Mouse (Mus musculus): ENCODE results near the gene Lfng. TPM values are rescaled to one million over a fixed set of nuclear protein-coding genes. Genes with fewer than 3 reads are reported as not detected.

Lfng gene
- 28.8 and 31.8 TPM in 2 replicates for polyA plus RNA-seq (2015; fragmentation: Nextera tagmentation; extraction: Ambion mirVana)

- H3K4me2 ChIP-seq = peak within 1 kb of the TSS; percentile 86
- H3K27me3 ChIP-seq = 0 out of 2 replicates have a peak, but pooled peaks cover 15% of the 10 kb centered on the region
- under 1% methylated on average over 79 of the region's 91 CpGs for WGBS
- peak within 1 kb of the TSS; percentile 69 for H3K4me3 ChIP-seq
- H3K4me1 ChIP-seq = peaks cover 73% of the 10 kb centered on the region
- H3K27ac ChIP-seq = peak within 1 kb of the TSS; percentile 98
- peaks cover 2% of the 10 kb centered on the region for H3K36me3 ChIP-seq (ENCODE audit: poor library complexity, severe bottlenecking)
- H3K9me3 ChIP-seq (replicated peaks) = no peaks in the 10 kb centered on the region
- ATAC-seq = peak; percentile 63
- peak within 1 kb of the TSS; percentile 92 for H3K9ac ChIP-seq
Measured at GRCm38 (mm10) chr5:140607001-140607835, at the start of gene Lfng. TSS of gene Lfng (plus strand) at chr5:140607320.

DNA sequence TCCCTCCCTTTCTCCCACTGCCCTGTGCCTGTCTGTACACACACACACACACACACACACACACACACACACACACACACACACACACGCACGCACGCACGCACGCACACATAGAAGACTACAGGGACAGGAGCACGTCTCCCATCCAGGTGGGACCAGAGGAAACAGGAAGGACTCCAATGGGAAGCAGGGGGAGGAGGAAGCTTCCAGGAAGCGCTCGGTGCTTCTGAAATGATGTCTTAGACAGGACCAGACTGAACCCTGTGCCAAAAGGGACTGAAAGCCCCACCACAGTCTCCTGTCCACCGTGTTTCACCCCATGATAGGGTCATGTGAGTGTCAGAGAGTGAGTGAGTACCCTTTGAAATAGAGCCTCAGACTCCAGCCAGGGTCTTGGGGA is 44.5 kb upstream of the Lfng start:
- H3K9ac ChIP-seq = no peak overlapping the region
- no peaks in the 10 kb centered on the region for H3K27me3 ChIP-seq
- ATAC-seq = no peak
- 75% methylated on average over 7 of the region's 9 CpGs for WGBS
- no peaks in the 10 kb centered on the region for H3K9me3 ChIP-seq (replicated peaks)
- H3K36me3 ChIP-seq (ENCODE audit: poor library complexity, severe bottlenecking) = no peaks in the 10 kb centered on the region
- no peak overlapping the region for H3K4me3 ChIP-seq
- H3K4me1 ChIP-seq = peaks cover 21% of the 10 kb centered on the region
- H3K27ac ChIP-seq = no peak overlapping the region
- H3K4me2 ChIP-seq = no peak overlapping the region

DNA sequence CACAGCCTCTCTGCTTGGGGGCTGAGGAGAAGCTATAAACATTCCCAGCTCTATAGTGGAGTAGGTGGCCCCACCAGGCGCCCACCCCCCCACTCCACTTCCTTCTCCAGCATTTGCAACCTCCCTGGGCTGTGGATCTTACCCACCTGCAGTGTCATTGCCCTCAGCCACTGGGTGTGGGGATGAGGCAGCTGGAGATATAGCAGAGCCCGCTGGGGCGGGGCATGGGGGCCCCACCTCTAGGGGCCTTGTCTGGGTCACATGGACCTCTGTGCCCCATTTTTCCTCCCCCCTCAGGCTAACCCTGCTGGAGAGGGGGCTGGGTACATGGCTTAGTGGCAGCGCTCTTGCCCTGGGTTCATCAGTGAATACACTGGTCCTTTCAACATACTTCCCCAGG is 42.2 kb upstream of the Lfng start, which contains the start of gene Grifin:
Gene Grifin (minus strand): TSS at position 176 of the 400 bp plus-strand sequence.
- WGBS = 94% methylated on average over 4 of the region's 4 CpGs
- 0 out of 2 replicates have a peak, but pooled peaks have one; percentile 9 for ATAC-seq
- H3K4me2 ChIP-seq = no peak within 1 kb of the TSS
- H3K36me3 ChIP-seq (ENCODE audit: poor library complexity, severe bottlenecking) = no peaks in the 10 kb centered on the region
- peaks cover 39% of the 10 kb centered on the region for H3K4me1 ChIP-seq
- H3K9ac ChIP-seq = no peak within 1 kb of the TSS
- no peaks in the 10 kb centered on the region for H3K27me3 ChIP-seq
- H3K9me3 ChIP-seq (replicated peaks) = no peaks in the 10 kb centered on the region
- no peak within 1 kb of the TSS for H3K27ac ChIP-seq
- no peak within 1 kb of the TSS for H3K4me3 ChIP-seq

DNA sequence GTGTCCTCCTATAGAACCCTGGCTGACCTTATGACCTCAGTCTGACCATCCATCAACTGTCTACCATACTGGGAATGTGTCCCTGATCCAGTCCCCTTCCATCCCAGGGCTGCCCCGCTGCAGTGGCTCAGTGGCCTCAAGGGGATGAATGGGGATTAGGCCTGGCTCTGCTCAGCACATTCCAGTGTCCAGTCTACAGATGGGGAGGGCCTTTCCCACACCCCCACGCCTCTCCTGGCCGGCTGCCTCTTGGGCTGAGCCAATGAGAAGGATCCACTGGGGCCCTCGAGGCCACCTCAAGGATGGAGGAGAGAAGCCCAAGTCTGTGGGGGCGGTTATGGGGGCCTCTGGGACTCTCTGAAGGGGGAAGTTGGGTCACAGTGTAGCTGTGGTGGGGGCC is 41.7 kb upstream of the Lfng start:
- peaks cover 39% of the 10 kb centered on the region for H3K4me1 ChIP-seq
- no peak overlapping the region for H3K4me3 ChIP-seq
- H3K9ac ChIP-seq = no peak overlapping the region
- no peak overlapping the region for H3K4me2 ChIP-seq
- H3K27ac ChIP-seq = no peak overlapping the region
- no peaks in the 10 kb centered on the region for H3K36me3 ChIP-seq (ENCODE audit: poor library complexity, severe bottlenecking)
- ATAC-seq = 0 out of 2 replicates have a peak, but pooled peaks have one; percentile 31
- WGBS = 18% methylated on average over 5 of the region's 5 CpGs
- no peaks in the 10 kb centered on the region for H3K9me3 ChIP-seq (replicated peaks)
- no peaks in the 10 kb centered on the region for H3K27me3 ChIP-seq

GRCm38 (mm10) chr5:140565856-140566255 is 41.3 kb upstream of the Lfng start:
- Histone ChIP-seq H3K27me3 (no peaks in the 10 kb centered on the region), H3K36me3 (ENCODE audit: poor library complexity, severe bottlenecking) (no peaks in the 10 kb centered on the region), H3K4me3 (no peak overlapping the region), H3K4me2 (no peak overlapping the region), H3K27ac (no peak overlapping the region), H3K9me3 (replicated peaks) (no peaks in the 10 kb centered on the region), H3K4me1 (peaks cover 39% of the 10 kb centered on the region), H3K9ac (no peak overlapping the region)
- WGBS = 65% methylated on average over 6 of the region's 6 CpGs
- ATAC-seq = 0 out of 2 replicates have a peak, but pooled peaks have one; percentile 28

DNA sequence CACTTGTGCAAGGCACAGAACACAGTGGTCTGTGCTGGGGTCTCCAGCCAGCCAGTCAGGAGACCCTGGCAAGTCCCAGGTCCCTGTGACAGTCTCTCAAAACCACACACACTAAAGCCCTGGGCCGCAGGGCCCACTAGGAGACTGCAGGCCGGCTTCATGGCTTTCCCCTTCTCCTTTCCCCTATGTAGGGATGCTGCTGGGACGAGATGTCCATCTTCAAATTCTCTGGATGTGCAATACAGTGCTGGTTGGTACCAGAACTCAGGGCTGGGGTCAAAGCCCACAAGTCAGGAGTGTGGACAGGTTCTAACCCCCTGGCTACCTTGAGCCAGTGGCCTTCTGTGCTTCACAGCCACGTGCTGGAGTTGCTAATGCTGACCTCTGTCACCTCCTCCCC is 40.8 kb upstream of the Lfng start:
- Histone ChIP-seq H3K9ac (no peak overlapping the region), H3K36me3 (ENCODE audit: poor library complexity, severe bottlenecking) (no peaks in the 10 kb centered on the region), H3K4me3 (no peak overlapping the region), H3K4me1 (peaks cover 39% of the 10 kb centered on the region), H3K27me3 (no peaks in the 10 kb centered on the region), H3K9me3 (replicated peaks) (no peaks in the 10 kb centered on the region), H3K4me2 (no peak overlapping the region), H3K27ac (no peak overlapping the region)
- no peak for ATAC-seq
- 80% methylated on average over 4 of the region's 4 CpGs for WGBS

- 47% methylated on average over 11 of the region's 11 CpGs for WGBS
Measured at GRCm38 (mm10) chr5:140567321-140567720, 39.8 kb upstream of the Lfng start.

DNA sequence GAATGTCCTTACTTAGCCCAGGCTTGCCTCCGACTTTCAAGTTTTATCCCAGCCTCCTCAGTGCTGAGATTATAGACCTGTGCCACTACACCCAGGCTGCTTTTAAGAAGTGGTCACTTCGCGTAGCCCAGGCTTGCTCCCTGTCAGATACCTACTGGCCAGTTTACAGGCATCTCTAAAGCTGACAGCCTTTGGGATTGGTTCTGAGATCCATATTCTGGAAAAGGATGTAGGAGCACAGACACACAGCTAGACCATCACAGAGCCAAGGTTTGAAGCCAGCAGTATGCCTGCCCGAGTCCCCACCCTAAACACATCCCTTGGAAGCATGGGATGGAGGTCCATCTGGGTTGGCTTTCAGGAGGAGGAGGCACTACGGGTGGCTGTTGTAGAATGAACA is 39.4 kb upstream of the Lfng start:
- 92% methylated on average over 5 of the region's 5 CpGs for WGBS
- H3K9me3 ChIP-seq (replicated peaks) = no peaks in the 10 kb centered on the region
- peaks cover 43% of the 10 kb centered on the region for H3K4me1 ChIP-seq
- H3K27ac ChIP-seq = 0 out of 2 replicates have a peak overlapping the region, but pooled peaks have one; percentile 31
- H3K4me3 ChIP-seq = no peak overlapping the region
- no peaks in the 10 kb centered on the region for H3K27me3 ChIP-seq
- no peak overlapping the region for H3K9ac ChIP-seq
- H3K36me3 ChIP-seq (ENCODE audit: poor library complexity, severe bottlenecking) = no peaks in the 10 kb centered on the region
- ATAC-seq = no peak
- no peak overlapping the region for H3K4me2 ChIP-seq

More at GRCm38 (mm10) chr5:140567321-140567720, 39.8 kb upstream of the Lfng start:
- no peaks in the 10 kb centered on the region for H3K36me3 ChIP-seq (ENCODE audit: poor library complexity, severe bottlenecking)
- no peak overlapping the region for H3K4me3 ChIP-seq
- H3K27ac ChIP-seq = no peak overlapping the region
- H3K4me1 ChIP-seq = peaks cover 43% of the 10 kb centered on the region
- no peak overlapping the region for H3K4me2 ChIP-seq
- no peaks in the 10 kb centered on the region for H3K27me3 ChIP-seq
- no peak for ATAC-seq
- no peak overlapping the region for H3K9ac ChIP-seq
- H3K9me3 ChIP-seq (replicated peaks) = no peaks in the 10 kb centered on the region

- no peak overlapping the region for H3K4me2 ChIP-seq
- peak overlapping the region; percentile 9; the same call in 1 of the 2 replicates for H3K9ac ChIP-seq
- H3K9me3 ChIP-seq (replicated peaks) = no peaks in the 10 kb centered on the region
- H3K27me3 ChIP-seq = no peaks in the 10 kb centered on the region
- H3K4me1 ChIP-seq = peaks cover 43% of the 10 kb centered on the region
- H3K36me3 ChIP-seq (ENCODE audit: poor library complexity, severe bottlenecking) = no peaks in the 10 kb centered on the region
- H3K4me3 ChIP-seq = no peak overlapping the region
- peak overlapping the region; percentile 40; the same call in 1 of the 2 replicates for H3K27ac ChIP-seq
- 59% methylated on average over 10 of the region's 10 CpGs for WGBS
- ATAC-seq = peak; percentile 48
Measured at GRCm38 (mm10) chr5:140568321-140568970, 38.7 kb upstream of the Lfng start.

GRCm38 (mm10) chr5:140569032-140569595 is 38.0 kb upstream of the Lfng start:
- H3K27me3 ChIP-seq = no peaks in the 10 kb centered on the region
- H3K4me2 ChIP-seq = no peak overlapping the region
- H3K4me1 ChIP-seq = peaks cover 43% of the 10 kb centered on the region
- H3K9ac ChIP-seq = no peak overlapping the region
- H3K36me3 ChIP-seq (ENCODE audit: poor library complexity, severe bottlenecking) = no peaks in the 10 kb centered on the region
- peak; percentile 36; the same call in 1 of the 2 replicates for ATAC-seq
- H3K4me3 ChIP-seq = no peak overlapping the region
- H3K9me3 ChIP-seq (replicated peaks) = no peaks in the 10 kb centered on the region
- 84% methylated on average over 16 of the region's 16 CpGs for WGBS
- H3K27ac ChIP-seq = no peak overlapping the region

- 86% methylated on average over 13 of the region's 13 CpGs for WGBS
- H3K4me3 ChIP-seq = no peak overlapping the region
Measured at GRCm38 (mm10) chr5:140570223-140570870, 36.8 kb upstream of the Lfng start.

More at GRCm38 (mm10) chr5:140570223-140570870, 36.8 kb upstream of the Lfng start:
- Histone ChIP-seq H3K9me3 (replicated peaks) (no peaks in the 10 kb centered on the region), H3K36me3 (ENCODE audit: poor library complexity, severe bottlenecking) (no peaks in the 10 kb centered on the region), H3K9ac (no peak overlapping the region), H3K4me2 (no peak overlapping the region), H3K27ac (no peak overlapping the region), H3K4me1 (peaks cover 38% of the 10 kb centered on the region), H3K27me3 (no peaks in the 10 kb centered on the region)
- ATAC-seq = no peak

All from forebrain, embryonic 13.5 days (tissue).